Mouse (Mus musculus) urinary bladder, postnatal 25 days (tissue): Measurements from ENCODE around the gene Prdm2.

Source experiments
- DNase-seq: peaks from one replicate; pipeline ENCODE4 v3.0.0; 2022; ENCODE audit warnings: low spot score

The Prdm2 gene

GRCm38 (mm10) chr4:143212341-143213174 is at the start of gene Prdm2:
TSS of gene Prdm2 (minus strand) at chr4:143212995.
- DNase-seq, result peak; percentile 62

- DNase-seq, result no peak
These were observed 47.0 kb upstream of the Prdm2 start for GRCm38 (mm10) chr4:143259718-143260349.

- DNase-seq, result peak; percentile 79
These were observed 45.7 kb upstream of the Prdm2 start for GRCm38 (mm10) chr4:143258517-143258916.

GRCm38 (mm10) chr4:143257971-143258370 is 45.2 kb upstream of the Prdm2 start:
- DNase-seq, result no peak

GRCm38 (mm10) chr4:143255541-143255940 is 42.7 kb upstream of the Prdm2 start:
- no peak for DNase-seq

- no peak for DNase-seq
These were observed 40.6 kb upstream of the Prdm2 start for GRCm38 (mm10) chr4:143253356-143253755.

GRCm38 (mm10) chr4:143248050-143248449 is 35.3 kb upstream of the Prdm2 start:
- DNase-seq, result no peak

- no peak for DNase-seq
These were observed 28.5 kb upstream of the Prdm2 start for GRCm38 (mm10) chr4:143241294-143241693.

- DNase-seq, result no peak
These were observed 26.9 kb upstream of the Prdm2 start for GRCm38 (mm10) chr4:143239615-143240201.

GRCm38 (mm10) chr4:143239117-143239516 is 26.3 kb upstream of the Prdm2 start:
- DNase-seq, result no peak

- peak; percentile 51 for DNase-seq
These were observed 25.6 kb upstream of the Prdm2 start for GRCm38 (mm10) chr4:143238241-143239031.

GRCm38 (mm10) chr4:143231790-143232422 is 19.1 kb upstream of the Prdm2 start:
- DNase-seq, result no peak

GRCm38 (mm10) chr4:143231110-143231509 is 18.3 kb upstream of the Prdm2 start:
- no peak for DNase-seq

- DNase-seq, result no peak
These were observed 15.2 kb upstream of the Prdm2 start for GRCm38 (mm10) chr4:143227976-143228375.

- DNase-seq, result no peak
These were observed 13.1 kb upstream of the Prdm2 start for GRCm38 (mm10) chr4:143225886-143226285.

- DNase-seq, result no peak
These were observed 6.5 kb upstream of the Prdm2 start for GRCm38 (mm10) chr4:143219316-143219751.

- DNase-seq, result no peak
These were observed 6.1 kb upstream of the Prdm2 start for GRCm38 (mm10) chr4:143218858-143219257.

- no peak for DNase-seq
These were observed 4.4 kb upstream of the Prdm2 start for GRCm38 (mm10) chr4:143217189-143217588.

GRCm38 (mm10) chr4:143214221-143214797 is 1.5 kb upstream of the Prdm2 start:
- DNase-seq, result no peak

- DNase-seq, result no peak
These were observed 776 bp upstream of the Prdm2 start for GRCm38 (mm10) chr4:143213571-143213970.

GRCm38 (mm10) chr4:143213175-143213479 is 332 bp upstream of the Prdm2 start:
- no peak for DNase-seq
